Mouse (Mus musculus): ENCODE data around the gene Map1s. TPM values are rescaled to one million over a fixed set of nuclear protein-coding genes. Genes with fewer than 3 reads are reported as not detected.

Gene Map1s
- 37.7 and 41.3 TPM in 2 replicates for polyA plus RNA-seq (2016; fragmentation: Nextera tagmentation; extraction: Ambion mirVana)

DNA sequence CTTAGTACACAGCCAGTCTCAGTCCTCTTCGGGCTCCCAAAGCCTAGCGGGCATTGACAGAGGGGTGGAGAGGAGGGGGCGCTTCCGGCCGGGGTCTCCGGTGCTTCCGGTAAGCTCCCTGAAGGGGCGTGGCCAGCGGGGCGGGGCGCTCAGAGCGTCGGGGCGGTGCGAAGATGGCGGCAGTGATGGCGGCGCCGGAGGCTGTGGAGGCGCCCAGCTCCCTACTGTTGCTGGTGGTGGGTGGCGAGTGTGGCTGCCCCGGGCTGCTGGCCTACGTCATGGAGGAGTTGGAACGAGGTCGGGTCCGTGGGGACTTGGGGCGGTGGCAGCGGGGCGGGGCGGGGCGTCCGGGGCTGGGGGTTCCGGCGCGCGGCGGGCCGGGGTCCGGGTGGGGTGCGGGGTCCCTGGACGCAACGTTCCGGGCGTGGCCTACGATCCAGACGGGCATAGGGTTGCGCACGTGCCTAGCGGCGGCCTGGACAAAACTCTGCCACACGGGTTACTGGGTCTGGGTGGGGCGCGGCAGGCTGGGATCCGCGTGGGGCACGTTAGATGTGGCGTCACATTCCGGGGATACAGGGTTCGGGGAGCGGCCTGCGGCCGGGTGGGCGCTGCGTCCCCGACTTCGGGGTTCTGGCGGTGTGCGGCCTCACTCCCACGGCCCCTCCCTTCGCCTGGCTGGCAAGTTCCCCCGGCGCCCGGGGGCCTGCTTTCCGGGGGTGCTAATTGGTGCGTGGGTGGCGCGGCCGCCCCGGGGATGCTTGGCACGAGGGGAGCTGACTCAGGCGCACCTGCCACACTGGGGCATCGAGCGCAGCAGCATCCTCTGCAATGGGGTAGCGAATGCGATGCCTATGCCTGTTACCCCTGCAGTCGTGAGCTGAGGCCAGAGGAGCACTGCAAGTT is at the start of gene Map1s:
Gene Map1s (plus strand): TSS at position 102 of the 906 bp plus-strand sequence.
- WGBS, result under 1% methylated on average over 70 of the region's 86 CpGs
- Histone ChIP-seq H3K4me1 (replicated peaks) (peaks cover 22% of the 10 kb centered on the region), H3K4me3 (peak within 1 kb of the TSS; percentile 88), H3K36me3 (peaks cover 11% of the 10 kb centered on the region), H3K9me3 (replicated peaks) (no peaks in the 10 kb centered on the region), H3K27ac (ENCODE audit: poor library complexity, severe bottlenecking) (peak within 1 kb of the TSS; percentile 90), H3K9ac (peak within 1 kb of the TSS; percentile 90), H3K4me2 (peak within 1 kb of the TSS; percentile 86), H3K27me3 (replicated peaks) (peaks cover 20% of the 10 kb centered on the region)
- peak; percentile 87 for ATAC-seq (ENCODE audit: insufficient number of reproducible peaks, low FRiP score)

GRCm38 (mm10) chr8:70856028-70856427 is 49.7 kb upstream of the Map1s start:
- no peaks in the 10 kb centered on the region for H3K9me3 ChIP-seq (replicated peaks)
- peaks cover 39% of the 10 kb centered on the region for H3K27me3 ChIP-seq (replicated peaks)
- H3K27ac ChIP-seq (ENCODE audit: poor library complexity, severe bottlenecking), result no peak overlapping the region
- H3K4me3 ChIP-seq, result no peak overlapping the region
- no peaks in the 10 kb centered on the region for H3K36me3 ChIP-seq
- H3K9ac ChIP-seq, result no peak overlapping the region
- ATAC-seq (ENCODE audit: insufficient number of reproducible peaks, low FRiP score), result no peak
- peak overlapping the region; percentile 97; the same call in 1 of the 2 replicates for H3K4me2 ChIP-seq
- H3K4me1 ChIP-seq (replicated peaks), result peaks cover 20% of the 10 kb centered on the region
- WGBS, result 59% methylated on average over 5 of the region's 5 CpGs

DNA sequence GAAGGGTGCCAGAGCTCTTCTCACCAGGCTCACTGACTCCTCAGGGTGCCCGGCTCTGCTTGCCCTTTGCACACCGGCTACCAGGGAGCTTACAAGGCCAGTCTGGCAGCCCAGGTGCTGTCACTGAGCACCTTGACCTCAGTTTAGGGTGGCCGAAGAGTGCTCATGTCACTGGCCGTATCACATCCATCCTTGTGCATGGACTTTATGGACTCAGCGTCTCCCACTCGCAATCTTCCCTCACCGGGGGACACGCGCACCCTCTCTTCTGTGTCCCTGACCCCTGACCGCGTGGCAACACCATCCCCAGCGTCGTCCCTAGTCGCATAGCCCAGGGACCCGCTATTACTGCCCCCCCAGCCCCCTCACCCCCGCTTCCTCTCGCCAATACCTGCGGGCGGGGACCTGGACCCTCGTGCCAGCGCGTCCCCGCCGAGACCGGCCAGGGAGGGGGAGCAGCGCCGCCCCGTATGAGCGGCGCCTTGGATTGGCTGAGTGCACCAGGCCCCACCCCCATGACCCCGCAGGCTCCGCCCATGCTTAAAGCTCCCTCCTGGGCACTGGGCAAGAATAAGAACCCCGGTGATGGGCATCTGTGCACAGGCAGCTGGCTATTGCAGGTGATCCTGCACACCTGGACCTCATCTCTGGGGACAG is 49.1 kb upstream of the Map1s start:
- Histone ChIP-seq H3K9ac (peak overlapping the region; percentile 74), H3K4me3 (peak overlapping the region; percentile 58), H3K27me3 (replicated peaks) (peaks cover 45% of the 10 kb centered on the region), H3K4me2 (peak overlapping the region; percentile 97), H3K27ac (ENCODE audit: poor library complexity, severe bottlenecking) (no peak overlapping the region), H3K36me3 (no peaks in the 10 kb centered on the region), H3K4me1 (replicated peaks) (peaks cover 20% of the 10 kb centered on the region), H3K9me3 (replicated peaks) (no peaks in the 10 kb centered on the region)
- WGBS, result 8% methylated on average over 33 of the region's 33 CpGs
- peak; percentile 80 for ATAC-seq (ENCODE audit: insufficient number of reproducible peaks, low FRiP score)

GRCm38 (mm10) chr8:70857516-70857915 is 48.2 kb upstream of the Map1s start:
- WGBS, result 16% methylated on average over 4 of the region's 4 CpGs
- Histone ChIP-seq H3K4me2 (no peak overlapping the region), H3K9ac (no peak overlapping the region), H3K27ac (ENCODE audit: poor library complexity, severe bottlenecking) (no peak overlapping the region), H3K9me3 (replicated peaks) (no peaks in the 10 kb centered on the region), H3K4me1 (replicated peaks) (peaks cover 17% of the 10 kb centered on the region), H3K27me3 (replicated peaks) (peaks cover 54% of the 10 kb centered on the region), H3K4me3 (no peak overlapping the region), H3K36me3 (no peaks in the 10 kb centered on the region)
- no peak for ATAC-seq (ENCODE audit: insufficient number of reproducible peaks, low FRiP score)

DNA sequence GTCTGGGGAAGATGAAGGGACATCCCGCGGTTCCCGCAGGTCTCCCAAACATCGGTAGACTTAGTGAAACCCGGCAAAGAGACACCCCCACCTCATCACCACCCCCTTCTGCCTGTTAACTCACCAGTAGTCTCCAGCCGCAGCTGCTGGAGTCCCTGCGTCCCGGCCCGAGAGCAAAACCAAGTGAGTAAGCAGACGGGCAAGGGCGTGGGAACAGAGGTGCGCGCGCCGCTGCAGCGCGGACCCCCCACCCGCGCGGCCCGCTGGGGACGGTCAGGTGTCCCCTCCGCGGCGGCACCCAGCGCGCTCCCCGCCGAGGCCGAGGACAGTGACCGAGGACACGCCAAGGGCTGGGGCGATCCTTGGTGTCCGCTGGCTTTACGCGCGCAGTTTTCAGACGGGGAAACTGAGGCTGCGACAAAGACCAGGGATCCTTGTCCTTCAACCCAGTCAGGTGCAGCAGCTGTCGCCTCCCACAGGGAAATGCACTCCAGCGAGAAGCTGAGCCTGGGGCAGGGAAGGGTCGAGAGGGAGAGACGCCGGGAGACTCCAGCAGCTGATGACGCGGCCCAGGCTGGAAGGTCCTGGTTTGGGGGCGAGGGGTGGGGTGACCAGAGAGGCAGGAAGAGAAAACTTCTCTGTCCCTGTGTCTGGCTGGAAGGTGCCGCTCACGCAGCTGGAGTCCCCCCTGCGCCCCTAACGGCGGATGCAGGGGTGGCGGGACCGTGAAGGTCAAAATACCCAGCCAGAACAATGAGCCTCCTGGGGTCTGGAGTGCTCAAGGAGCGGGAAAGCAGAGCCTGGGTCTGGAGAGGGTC is 42.7 kb upstream of the Map1s start, which contains the start of gene Kcnn1:
Gene Kcnn1 (minus strand): TSS at position 435 of the 818 bp plus-strand sequence.
- WGBS, result under 1% methylated on average over 55 of the region's 55 CpGs
- H3K27ac ChIP-seq (ENCODE audit: poor library complexity, severe bottlenecking), result no peak within 1 kb of the TSS

DNA sequence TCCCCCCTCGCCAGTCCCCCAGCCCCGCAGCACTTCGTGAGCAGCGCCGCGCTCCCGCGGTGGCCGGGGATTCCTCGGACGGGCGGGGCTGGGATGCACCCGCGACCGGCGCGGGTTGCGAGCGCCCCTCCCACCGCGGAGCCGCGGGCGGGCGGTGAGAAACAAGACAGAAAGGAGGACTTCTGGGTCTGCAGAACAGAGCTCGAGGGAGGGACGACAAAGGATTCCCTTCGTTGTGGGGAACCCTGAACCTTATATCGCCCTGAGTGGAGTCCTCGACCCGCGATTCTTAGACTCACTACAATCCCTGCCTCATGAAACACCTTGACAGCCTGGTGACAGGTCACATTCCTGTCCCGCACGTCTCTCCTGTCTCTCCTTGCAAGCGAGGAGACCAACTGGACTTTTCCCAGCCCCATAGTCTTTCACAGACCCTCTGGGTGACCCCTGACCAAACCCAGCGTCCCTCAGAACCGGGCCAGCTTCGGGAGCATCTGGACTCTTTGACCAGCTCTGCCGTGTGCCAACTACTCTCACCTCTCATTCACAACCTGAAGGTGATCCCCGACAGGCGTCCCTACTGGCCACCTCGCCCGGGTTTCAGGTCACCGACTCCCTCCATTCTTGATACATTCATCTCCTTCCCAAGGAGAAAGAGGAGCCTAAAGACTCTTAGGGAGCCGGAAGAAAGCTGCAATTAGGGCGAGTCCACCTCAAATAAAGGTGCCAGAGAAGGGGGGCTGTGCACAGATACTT is 41.6 kb upstream of the Map1s start:
- Histone ChIP-seq H3K9me3 (replicated peaks) (no peaks in the 10 kb centered on the region), H3K27ac (ENCODE audit: poor library complexity, severe bottlenecking) (no peak overlapping the region), H3K4me3 (peak overlapping the region; percentile 59), H3K4me2 (peak overlapping the region; percentile 90), H3K9ac (peak overlapping the region; percentile 69), H3K27me3 (replicated peaks) (peaks cover 35% of the 10 kb centered on the region), H3K36me3 (peaks cover 8% of the 10 kb centered on the region), H3K4me1 (replicated peaks) (peaks cover 49% of the 10 kb centered on the region)
- no peak for ATAC-seq (ENCODE audit: insufficient number of reproducible peaks, low FRiP score)
- WGBS, result 1% methylated on average over 45 of the region's 46 CpGs

More for the DNA sequence above, 42.7 kb upstream of the Map1s start, which contains the start of gene Kcnn1:
- Histone ChIP-seq H3K4me1 (replicated peaks) (peaks cover 38% of the 10 kb centered on the region), H3K9me3 (replicated peaks) (no peaks in the 10 kb centered on the region), H3K4me2 (peak within 1 kb of the TSS; percentile 90), H3K36me3 (peaks cover 3% of the 10 kb centered on the region), H3K4me3 (peak within 1 kb of the TSS; percentile 59), H3K9ac (peak within 1 kb of the TSS; percentile 69), H3K27me3 (replicated peaks) (peaks cover 35% of the 10 kb centered on the region)
- ATAC-seq (ENCODE audit: insufficient number of reproducible peaks, low FRiP score), result no peak

DNA sequence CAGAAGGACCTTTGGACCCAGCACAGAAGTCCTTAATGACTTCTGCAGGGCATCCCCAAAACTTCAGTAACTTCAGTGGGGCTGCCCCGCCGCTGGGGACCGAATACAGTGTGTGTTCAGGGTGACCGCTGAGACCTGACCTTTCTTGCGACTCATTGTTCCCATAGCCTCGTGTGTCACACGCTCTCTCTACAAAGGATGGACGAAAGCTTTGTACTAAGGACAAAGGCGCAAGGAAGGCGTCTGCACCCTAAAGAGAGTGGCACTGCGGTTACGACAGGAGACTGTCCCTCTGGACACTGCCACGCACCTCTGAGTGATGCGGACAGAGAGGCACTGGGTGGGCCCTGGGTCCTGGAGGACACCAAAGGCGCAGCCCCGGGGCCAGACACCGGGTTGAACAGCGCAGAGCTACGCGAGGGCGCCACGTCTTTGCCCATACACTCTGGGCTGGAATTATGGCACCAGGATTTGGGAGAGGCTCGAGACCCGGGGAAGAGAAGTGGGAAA is 41.0 kb upstream of the Map1s start:
- WGBS, result 2% methylated on average over 24 of the region's 24 CpGs
- peaks cover 35% of the 10 kb centered on the region for H3K27me3 ChIP-seq (replicated peaks)
- peaks cover 55% of the 10 kb centered on the region for H3K4me1 ChIP-seq (replicated peaks)
- H3K4me2 ChIP-seq, result peak overlapping the region; percentile 90
- no peak for ATAC-seq (ENCODE audit: insufficient number of reproducible peaks, low FRiP score)
- H3K4me3 ChIP-seq, result peak overlapping the region; percentile 59
- H3K27ac ChIP-seq (ENCODE audit: poor library complexity, severe bottlenecking), result peak overlapping the region; percentile 71; the same call in 1 of the 2 replicates
- no peaks in the 10 kb centered on the region for H3K9me3 ChIP-seq (replicated peaks)
- H3K9ac ChIP-seq, result peak overlapping the region; percentile 69
- peaks cover 8% of the 10 kb centered on the region for H3K36me3 ChIP-seq

DNA sequence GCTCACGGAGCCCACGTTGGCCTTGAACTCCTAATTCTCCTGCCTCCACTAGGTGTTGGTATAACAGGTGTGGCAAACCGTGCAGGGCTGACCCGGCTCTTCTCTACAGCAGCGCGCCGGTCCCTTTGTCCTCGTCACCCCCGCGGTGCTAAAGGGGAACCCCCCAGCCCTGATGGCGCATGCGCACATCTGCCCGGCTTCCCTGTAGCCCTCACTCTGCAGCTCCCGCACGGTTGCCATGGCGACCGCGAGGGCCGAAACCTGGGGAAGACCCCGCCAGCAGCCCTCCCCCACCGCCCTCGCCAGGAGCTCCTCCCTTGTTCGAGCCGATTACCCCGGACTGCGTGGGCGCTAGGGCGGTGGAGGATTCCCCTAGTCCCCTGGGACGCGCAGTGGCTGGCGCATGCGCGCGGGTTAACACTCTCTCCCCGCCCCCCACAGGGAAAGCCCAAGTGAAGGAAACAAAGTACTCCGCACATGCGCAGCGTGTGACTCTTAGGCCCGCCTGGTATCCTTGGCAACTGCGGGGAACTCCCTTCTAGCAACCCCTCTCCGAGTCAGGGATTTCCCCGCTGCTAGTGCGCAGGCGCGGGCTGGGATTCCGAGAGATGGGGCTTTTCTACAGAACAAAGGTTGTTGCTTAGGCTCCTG is 40.3 kb upstream of the Map1s start:
- peak overlapping the region; percentile 90 for H3K4me2 ChIP-seq
- peaks cover 57% of the 10 kb centered on the region for H3K4me1 ChIP-seq (replicated peaks)

DNA sequence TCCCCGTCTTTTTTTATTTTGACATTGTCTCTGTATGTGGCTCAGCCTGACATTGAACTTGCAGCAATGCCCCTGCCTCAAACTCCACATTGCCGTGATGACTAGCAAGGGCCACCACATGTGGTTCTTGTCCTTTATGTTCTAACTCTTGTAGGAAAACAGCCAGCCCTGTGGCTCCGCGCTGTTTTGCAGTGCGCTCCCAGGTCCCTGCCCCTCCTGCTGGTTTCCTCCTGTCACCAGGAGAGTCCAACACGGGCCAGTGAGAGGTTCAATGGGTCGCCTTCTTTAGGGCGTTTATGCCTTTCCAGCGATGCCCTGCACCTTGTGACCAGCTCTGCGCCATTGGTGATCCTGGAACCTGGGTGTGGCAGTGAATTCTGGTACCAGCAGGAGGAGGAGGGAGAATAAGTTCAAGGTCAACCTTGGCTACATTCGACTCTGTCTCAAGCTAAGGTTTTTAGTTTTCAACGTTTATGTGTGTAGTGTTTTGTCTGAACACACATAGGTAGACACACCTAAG is 39.7 kb upstream of the Map1s start:
- peaks cover 8% of the 10 kb centered on the region for H3K36me3 ChIP-seq
- peak overlapping the region; percentile 53 for H3K9ac ChIP-seq
- peak overlapping the region; percentile 90 for H3K4me2 ChIP-seq
- H3K4me3 ChIP-seq, result peak overlapping the region; percentile 59
- 7% methylated on average over 12 of the region's 12 CpGs for WGBS
- ATAC-seq (ENCODE audit: insufficient number of reproducible peaks, low FRiP score), result 0 out of 2 replicates have a peak, but pooled peaks have one; percentile 1
- peak overlapping the region; percentile 69 for H3K27ac ChIP-seq (ENCODE audit: poor library complexity, severe bottlenecking)
- H3K9me3 ChIP-seq (replicated peaks), result no peaks in the 10 kb centered on the region
- peaks cover 63% of the 10 kb centered on the region for H3K4me1 ChIP-seq (replicated peaks)
- H3K27me3 ChIP-seq (replicated peaks), result peaks cover 26% of the 10 kb centered on the region

More for the DNA sequence above, 40.3 kb upstream of the Map1s start:
- peak; percentile 91 for ATAC-seq (ENCODE audit: insufficient number of reproducible peaks, low FRiP score)
- H3K36me3 ChIP-seq, result peaks cover 8% of the 10 kb centered on the region
- peaks cover 29% of the 10 kb centered on the region for H3K27me3 ChIP-seq (replicated peaks)
- peak overlapping the region; percentile 71 for H3K27ac ChIP-seq (ENCODE audit: poor library complexity, severe bottlenecking)
- H3K9me3 ChIP-seq (replicated peaks), result no peaks in the 10 kb centered on the region
- under 1% methylated on average over 46 of the region's 46 CpGs for WGBS
- peak overlapping the region; percentile 69 for H3K9ac ChIP-seq
- peak overlapping the region; percentile 59 for H3K4me3 ChIP-seq
